Mouse (Mus musculus): ENCODE data around the gene Gm21698.
"Not testable (repeated sequence)": the region's sequence is repeated elsewhere in the genome, so short reads cannot be mapped to it uniquely, and the experiment has no call there.

Gene Gm21698

GRCm38 (mm10) chr5:25988550-25988949, at the start of gene Gm21698:
TSS of gene Gm21698 (minus strand) at chr5:25988650.
- not testable (repeated sequence) for DNase-seq (ENCODE audit: low spot score)

- DNase-seq (ENCODE audit: low spot score), result not testable (repeated sequence)
Observed at GRCm38 (mm10) chr5:26022816-26023215, 34.4 kb upstream of the Gm21698 start, which contains the start of gene Gm5862. TSS of gene Gm5862 (minus strand) at chr5:26022916.

GRCm38 (mm10) chr5:26007697-26008096, 19.2 kb upstream of the Gm21698 start:
- not testable (repeated sequence) for DNase-seq (ENCODE audit: low spot score)

DNA sequence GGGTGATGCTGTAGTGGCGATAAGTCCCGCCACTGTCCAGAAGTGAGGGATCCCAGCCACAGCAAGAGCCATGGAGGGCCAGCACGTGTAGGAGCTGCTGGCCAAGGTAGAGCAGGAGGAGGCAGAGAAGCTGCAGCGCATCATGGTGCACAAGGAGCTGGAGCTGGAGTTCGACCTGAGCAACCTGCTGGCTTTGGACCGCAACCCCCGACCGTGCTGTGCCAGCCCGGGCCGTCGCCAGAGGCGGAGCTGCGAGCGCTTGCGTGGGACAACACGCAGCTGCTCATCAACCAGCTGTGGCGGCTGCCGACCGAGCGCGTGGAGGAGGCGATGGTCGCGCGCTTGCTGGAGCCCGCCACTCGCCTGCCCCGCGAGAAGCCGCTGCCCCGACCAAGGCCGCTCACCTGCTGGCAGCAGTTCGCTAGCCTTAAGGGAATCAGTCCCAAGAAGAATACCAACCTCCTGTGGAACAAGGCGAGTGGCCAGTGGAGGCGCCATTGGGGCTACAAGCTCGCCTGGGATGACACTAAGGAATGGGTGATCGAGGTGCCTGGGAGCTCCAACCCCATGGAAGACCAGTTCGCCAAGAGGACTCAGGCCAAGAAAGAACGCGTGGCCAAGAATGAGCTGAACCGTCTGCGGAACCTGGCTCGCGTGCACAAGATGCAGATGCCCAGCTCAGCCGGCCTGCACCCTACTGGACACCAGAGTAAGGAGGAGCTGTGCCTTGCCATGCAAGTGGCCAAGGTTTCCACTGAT, 18.7 kb upstream of the Gm21698 start:
- DNase-seq (ENCODE audit: low spot score), result peak; percentile 4

- DNase-seq (ENCODE audit: low spot score), result not testable (repeated sequence)
Observed at GRCm38 (mm10) chr5:26004698-26005097, 16.2 kb upstream of the Gm21698 start, which contains the start of gene Gm1979. TSS of gene Gm1979 (minus strand) at chr5:26004798.

- not testable (repeated sequence) for DNase-seq (ENCODE audit: low spot score)
Observed at GRCm38 (mm10) chr5:25972563-25972962, 15.9 kb downstream of the Gm21698 start, which contains the start of gene Gm21680. TSS of gene Gm21680 (minus strand) at chr5:25972663.

DNA sequence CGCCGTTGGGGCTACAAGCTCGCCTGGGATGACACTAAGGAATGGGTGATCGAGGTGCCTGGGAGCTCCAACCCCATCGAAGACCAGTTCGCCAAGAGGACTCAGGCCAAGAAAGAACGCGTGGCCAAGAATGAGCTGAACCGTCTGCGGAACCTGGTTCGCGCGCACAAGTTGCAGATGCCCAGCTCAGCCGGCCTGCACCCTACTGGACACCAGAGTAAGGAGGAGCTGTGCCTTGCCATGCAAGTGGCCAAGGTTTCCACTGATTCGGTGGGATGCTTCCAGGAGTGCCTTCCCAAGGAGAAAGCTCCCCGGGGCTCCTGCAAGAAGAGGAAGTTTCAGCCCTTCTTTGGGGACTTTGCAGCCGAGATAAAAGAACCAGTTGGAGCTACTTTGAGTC, 31.4 kb downstream of the Gm21698 start:
- not testable (repeated sequence) for DNase-seq (ENCODE audit: low spot score)

DNA sequence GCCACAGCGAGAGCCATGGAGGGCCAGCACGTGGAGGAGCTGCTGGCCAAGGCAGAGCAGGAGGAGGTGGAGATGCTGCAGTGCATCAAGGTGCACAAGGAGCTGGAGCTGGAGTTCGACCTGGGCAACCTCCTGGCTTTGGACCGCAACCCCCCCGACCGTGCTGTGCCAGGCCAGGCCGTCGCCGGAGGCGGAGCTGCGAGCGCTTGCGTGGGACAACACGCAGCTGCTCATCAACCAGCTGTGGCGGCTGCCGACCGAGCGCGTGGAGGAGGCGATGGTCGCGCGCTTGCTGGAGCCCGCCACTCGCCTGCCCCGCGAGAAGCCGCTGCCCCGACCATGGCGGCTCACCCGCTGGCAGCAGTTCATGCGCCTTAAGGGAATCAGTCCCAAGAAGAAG, 31.8 kb downstream of the Gm21698 start:
- DNase-seq (ENCODE audit: low spot score), result not testable (repeated sequence)

GRCm38 (mm10) chr5:25954317-25954716, 34.1 kb downstream of the Gm21698 start, which contains the start of gene Gm21671:
TSS of gene Gm21671 (minus strand) at chr5:25954417.
- not testable (repeated sequence) for DNase-seq (ENCODE audit: low spot score)

DNA sequence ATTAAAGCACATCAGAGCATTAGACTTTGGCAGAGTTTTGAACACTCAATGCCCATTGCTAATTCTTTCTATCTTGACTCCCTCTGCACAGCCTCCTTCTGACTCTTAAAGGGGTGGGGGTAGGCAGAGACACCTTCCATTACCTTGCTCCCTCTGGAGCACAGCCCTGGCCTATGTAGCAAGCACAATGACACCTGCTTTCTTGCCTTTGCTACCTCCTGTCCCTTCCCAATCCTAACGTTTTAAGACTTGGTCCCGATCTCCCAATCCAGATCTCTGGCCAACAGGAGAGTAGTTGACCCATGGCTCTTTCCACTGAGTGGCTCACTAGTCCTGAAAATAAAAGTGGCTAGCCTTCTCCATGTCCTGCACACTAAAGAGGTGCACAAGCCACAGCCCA, 43.1 kb downstream of the Gm21698 start:
- DNase-seq (ENCODE audit: low spot score), result not testable (repeated sequence)

GRCm38 (mm10) chr5:25942281-25942680, 46.2 kb downstream of the Gm21698 start, which contains the start of gene Gm21663:
TSS of gene Gm21663 (minus strand) at chr5:25942381.
- not testable (repeated sequence) for DNase-seq (ENCODE audit: low spot score)

All from urinary bladder, postnatal 14 days (tissue).